Mouse (Mus musculus): ENCODE measurements at regions not wholly inside any gene's neighbourhood (a gene's known extent, or its start where the extent isn't known, plus 50 kb on each side); places are given as distances from the start of the nearest gene placed in this dataset.
A peak's percentile ranks its signal among the peaks of the same experiment; 100 is the strongest.
"Not testable (repeated sequence)": the region's sequence is repeated elsewhere in the genome, so short reads cannot be mapped to it uniquely, and the experiment has no call there.

GRCm38 (mm10) chr2:78094921-78095320, 148.7 kb upstream of the Cwc22 start:
- DNase-seq = no peak

DNA sequence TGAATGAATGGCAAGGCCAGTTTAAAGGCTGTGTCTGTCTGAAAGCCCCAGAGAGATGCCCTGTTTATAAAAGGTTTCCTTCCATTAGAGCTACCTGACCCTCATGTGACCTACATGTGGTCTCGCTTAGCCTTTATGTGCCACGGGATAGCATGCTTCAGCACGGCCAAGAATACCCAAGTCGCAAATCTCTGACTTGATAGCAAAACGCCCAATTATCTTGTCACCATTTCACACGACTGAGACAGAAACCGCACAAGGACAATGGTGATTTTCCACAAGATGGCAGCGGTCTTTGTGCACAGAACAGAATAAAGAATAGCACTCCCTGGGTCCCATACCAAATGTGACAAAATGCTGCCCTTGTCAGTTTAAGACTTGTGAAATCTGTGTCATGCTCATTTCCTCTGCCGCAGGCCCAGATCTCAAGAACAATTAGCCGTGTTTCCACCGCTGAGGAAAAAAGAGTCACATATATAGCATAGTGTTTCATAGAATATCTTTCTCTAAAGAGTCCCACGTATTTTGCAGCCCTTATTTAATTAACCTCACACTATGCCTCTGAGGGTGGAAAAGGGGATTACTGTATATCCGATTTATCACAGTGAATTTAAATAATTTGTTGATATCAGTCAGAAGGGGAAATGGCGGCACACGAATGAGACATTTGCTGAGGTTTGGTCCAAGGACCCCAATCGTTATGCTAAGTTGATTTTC, 118.3 kb upstream of the Cwc22 start:
- no peak for DNase-seq

DNA sequence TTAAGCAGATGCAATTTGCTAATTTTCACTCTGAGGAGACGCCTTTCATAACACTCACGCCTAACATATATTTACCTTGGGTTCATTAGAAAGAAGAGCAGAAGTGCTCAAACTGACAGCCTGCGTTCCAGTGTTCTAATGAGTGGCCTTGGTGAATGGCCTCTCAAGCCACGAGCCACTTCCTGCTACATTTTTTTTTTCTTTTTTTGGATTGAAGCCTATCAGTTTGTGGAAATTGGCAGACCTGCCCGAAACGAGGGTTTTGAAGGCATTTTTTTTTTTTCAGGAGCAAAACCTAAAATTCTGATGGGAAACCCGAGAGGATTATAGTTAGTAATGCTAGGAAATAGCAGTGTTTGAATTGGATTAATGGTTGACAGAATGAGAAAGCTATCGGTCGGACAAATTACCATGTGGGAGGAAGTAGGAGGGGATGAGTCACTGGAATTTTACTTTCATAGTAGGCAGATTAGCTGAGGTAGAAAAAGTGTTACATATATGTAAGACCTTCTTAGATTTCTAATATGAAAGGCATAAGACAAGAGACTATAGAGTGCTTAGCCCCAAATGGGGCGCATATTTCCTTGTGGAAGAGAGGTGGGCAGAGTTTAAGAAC, 113.7 kb upstream of the Cwc22 start:
- no peak for DNase-seq

DNA sequence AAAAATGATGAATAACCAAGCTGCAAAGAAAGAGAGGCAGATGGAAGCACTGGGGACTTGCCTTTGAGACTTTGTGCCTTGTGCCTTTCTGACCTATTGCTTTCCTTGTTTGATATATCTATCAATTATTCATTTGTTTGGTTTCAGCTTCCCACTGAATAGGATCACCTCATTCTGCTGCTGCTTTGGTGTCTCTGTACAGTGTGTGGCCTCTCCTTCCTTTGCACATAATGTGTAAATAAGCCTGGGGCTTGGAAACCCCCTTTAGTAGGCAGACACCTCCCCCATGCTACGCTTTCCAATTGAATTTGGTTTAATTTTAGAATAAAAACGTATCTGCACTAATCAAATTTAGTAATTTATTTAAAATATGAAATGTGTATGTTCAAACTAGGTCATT, 112.8 kb upstream of the Cwc22 start:
- no peak for DNase-seq

DNA sequence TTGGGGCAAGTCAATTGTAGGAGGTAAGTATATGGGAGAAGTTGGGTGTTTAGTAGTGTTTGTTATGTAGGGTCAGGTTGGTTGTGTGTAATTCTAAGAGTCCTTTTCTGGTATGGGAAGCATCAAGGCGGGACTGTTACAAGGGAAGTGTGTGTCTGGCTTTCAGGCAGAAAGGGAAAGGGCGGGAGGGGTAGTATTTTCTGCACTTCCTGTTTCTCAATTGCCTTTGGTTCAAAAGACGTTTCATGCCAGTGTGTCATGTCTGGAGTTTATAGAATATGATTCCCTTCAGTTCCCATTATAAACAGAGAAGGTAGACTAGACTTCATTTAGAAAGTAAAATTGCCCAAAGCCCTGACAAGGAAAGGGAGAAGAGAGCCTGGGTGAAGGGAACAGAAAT, 107.7 kb upstream of the Cwc22 start:
- no peak for DNase-seq

DNA sequence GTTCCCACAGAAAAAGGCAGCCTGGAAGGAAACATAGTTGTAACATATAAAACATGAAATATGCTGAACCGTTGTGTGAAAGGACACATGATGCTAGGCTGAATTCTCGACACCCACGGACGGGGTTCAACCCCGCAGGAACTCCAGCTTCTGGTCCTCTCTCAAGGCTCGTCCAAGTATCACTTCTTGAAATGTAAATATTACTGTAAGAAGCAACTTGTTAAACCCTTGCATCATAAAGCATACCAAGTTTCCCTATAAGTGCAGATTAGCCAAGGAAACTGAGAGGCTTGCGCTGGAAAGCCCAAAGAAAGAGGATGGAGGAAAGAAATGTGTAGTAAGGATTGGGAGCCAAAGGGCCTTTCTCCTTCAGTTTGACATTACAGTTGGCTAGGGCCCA, 104.4 kb upstream of the Cwc22 start:
- DNase-seq = no peak

GRCm38 (mm10) chr2:78049248-78049874, 103.2 kb upstream of the Cwc22 start:
- DNase-seq = peak; percentile 79

- no peak for DNase-seq
These were observed 102.5 kb upstream of the Cwc22 start for GRCm38 (mm10) chr2:78048706-78049055.

GRCm38 (mm10) chr2:78048030-78048705, 102.0 kb upstream of the Cwc22 start:
- no peak for DNase-seq

GRCm38 (mm10) chr2:78027319-78027718, 81.1 kb upstream of the Cwc22 start:
- no peak for DNase-seq

DNA sequence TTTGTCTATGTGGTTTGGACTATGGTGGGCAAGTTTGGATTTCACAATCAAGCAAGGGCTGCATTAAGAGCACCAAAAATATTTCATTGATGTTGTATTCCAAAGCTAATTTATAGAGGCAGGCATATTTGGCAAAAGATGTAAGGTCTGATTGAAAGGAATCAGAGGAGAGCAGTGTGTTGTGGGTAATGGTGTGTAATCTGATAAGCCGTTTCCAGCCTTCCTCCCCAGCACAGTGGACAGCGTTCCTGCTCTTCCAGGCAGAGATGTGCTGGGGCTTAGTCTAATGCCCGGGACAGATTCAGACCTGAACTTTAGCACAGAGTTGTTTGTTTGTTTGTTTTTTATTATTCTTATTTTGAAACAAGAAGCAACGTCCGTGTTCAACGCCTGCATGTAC, 80.6 kb upstream of the Cwc22 start:
- DNase-seq = no peak

- no peak for DNase-seq
These were observed 79.7 kb upstream of the Cwc22 start for GRCm38 (mm10) chr2:78025651-78026435.

DNA sequence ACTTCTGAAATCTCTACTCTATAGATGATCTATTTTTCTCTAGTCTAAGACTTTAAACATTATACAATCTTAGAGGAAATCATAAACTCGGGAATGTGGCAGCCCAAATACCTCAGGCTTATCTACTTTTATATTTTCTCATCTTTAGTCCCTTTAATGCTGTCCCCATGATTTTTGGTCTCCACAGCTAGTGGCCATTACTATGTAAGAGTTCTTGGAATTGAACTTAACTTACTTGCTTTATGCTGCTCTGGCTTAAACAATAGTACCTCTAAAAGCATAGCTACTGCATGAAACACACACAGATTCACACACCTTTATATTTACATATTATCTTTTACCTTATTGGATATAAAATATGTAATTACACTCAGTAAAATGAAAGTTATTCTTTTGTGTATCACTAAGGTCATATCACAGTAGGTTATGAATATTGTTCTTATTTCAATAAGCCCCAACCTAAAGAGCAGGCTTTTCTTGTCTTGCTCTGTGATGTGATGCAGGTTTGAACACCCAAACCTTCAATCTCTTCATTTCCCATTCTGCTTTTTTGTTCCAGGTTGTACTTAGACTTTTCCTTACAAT, 78.9 kb upstream of the Cwc22 start:
- DNase-seq = no peak

DNA sequence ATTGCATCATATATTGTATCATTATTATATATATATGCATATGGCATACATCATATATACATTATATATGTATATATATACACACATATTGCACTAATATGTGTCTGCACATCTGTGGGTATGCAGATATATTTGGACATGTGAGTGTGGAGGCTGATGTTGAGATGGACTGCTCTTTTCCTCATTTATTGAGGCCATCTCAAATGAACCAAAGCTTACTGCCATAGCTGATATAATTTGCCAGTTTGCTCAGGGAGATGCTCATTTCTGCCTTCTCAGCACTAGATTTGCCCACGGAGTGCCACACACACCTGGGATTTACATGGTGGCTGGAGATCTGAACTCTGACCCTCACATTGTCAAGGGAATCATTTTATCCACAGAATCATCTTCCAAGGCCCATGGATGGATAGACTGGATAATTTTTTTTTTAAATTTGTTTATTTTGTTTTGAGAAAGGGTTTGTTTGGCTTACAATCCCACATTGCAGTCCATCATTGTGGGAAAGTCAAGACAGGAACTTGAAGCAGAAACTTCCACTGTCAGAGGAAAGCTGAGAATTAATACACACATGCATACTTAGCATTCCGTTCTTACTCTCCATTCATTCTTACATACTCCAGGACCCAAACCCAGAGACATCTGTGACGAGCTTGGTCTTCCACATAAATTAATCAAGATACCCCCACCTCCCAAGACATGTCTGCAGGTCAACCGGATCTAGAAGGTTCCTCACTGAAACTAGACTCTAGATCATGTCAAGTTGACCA, 77.9 kb upstream of the Cwc22 start:
- no peak for DNase-seq

- no peak for DNase-seq
These were observed 77.2 kb upstream of the Cwc22 start for GRCm38 (mm10) chr2:78023416-78023815.

GRCm38 (mm10) chr2:78022756-78023155, 76.6 kb upstream of the Cwc22 start:
- no peak for DNase-seq

DNA sequence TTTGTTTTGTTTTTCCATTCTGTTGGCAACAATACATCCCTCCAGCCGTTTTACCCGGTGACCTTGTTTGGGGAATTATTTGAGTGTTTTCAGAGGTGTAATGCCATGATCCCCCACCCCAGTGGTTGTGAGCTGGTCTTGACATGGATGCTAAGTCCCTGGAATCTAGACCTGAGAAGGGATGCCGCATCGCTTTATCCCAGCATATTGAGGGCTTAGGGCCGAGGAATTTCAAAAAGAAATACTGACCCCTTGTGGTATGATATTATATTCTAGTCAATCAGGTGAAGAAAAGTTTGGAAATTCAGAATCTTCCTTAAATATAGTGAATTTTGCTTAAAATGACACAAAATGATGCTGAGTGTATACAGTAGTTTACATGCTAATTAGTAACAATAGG, 75.7 kb upstream of the Cwc22 start:
- DNase-seq = no peak

- DNase-seq = no peak
These were observed 75.3 kb upstream of the Cwc22 start for GRCm38 (mm10) chr2:78021356-78021900.

- DNase-seq = no peak
These were observed 74.3 kb upstream of the Cwc22 start for GRCm38 (mm10) chr2:78020516-78020915.

DNA sequence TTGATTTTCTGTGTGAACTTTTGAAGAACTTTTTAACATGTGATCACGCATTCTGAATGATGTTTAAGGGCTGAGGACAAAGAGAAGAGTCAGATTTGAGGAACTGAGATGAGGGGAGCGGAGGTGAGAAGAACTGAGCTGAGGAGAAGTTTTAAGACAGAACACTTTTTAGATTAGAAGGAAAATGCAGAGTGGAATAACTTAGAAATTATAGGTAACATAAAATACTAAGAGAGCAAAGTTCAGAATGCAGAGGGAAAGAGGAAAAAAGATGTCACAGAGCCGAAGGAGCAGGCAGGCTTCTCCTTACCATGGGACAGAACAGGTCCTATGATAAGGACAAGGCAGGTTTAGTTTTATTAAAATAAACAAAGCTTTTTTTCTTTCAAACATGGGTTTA, 73.7 kb upstream of the Cwc22 start:
- DNase-seq = no peak

GRCm38 (mm10) chr2:78012441-78012840, 66.3 kb upstream of the Cwc22 start:
- DNase-seq = not testable (repeated sequence)

Data from adrenal gland, postnatal 25 days (tissue).